Mouse (Mus musculus) G1E (cell line): ENCODE data around the gene Bzw1.

Experiments
- CTCF ChIP-seq: IDR thresholded peaks from 2 replicates; pipeline ENCODE4 v1.5.1; 2012; ENCODE audit warnings: low read depth, low read length, inconsistent platforms, mixed read lengths
- GATA1 ChIP-seq: IDR thresholded peaks from 2 replicates; pipeline ENCODE4 v1.6.1; 2012; ENCODE audit warnings: borderline replicate concordance, low read length, inconsistent platforms, mixed read lengths
- POLR2AphosphoS5 ChIP-seq: IDR thresholded peaks from 2 replicates; pipeline ENCODE4 v1.6.1; 2012; ENCODE audit warnings: low read depth, low read length, inconsistent platforms; ENCODE audit not compliant: insufficient replicate concordance
- TAL1 ChIP-seq: conservative IDR thresholded peaks from 2 replicates; pipeline ENCODE4 v1.6.1; 2012; ENCODE audit warnings: low read depth, low read length, inconsistent platforms, mixed read lengths

DNA sequence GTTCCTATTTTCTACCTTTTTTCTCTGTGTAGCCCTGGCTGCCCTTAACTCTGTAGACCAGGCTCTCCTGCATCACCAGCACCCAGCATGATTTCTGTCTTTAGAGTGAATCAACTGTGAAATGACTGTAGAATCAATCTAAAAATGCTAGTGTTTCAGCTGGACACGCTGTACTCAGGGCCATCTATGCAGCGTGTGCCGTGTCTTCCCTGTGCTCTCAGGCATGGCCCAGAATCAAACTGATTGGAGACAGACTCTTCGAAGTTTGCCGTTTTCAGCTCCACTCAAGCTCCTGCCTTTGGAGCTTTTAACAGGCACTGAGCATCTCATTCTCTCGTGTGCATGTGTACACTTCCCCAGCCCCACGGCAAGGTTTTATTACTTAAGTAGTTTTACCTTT, 18.1 kb downstream of the Bzw1 start:
- TF ChIP-seq CTCF (no peak), GATA1 (no peak), TAL1 (no peak), POLR2AphosphoS5 (no peak)
